28 mouse cellular contexts compared by ENCODE assay signal in genomic region chr6:48894203-48894602, GRCm38 (mm10). TPM values are rescaled to one million over a fixed set of nuclear protein-coding genes. Genes with fewer than 3 reads are reported as not detected.
DNase-seq lines count a peak whose midpoint lies in the region; ATAC-seq and TF ChIP-seq lines count a peak whose summit lies in the region.
"Had no signal": no experiment of that assay in that cellular context is flagged by ENCODE, and none has a peak within 500 bp of the region (broad histone marks: within the 10 kb centered on the region; RNA-seq: fewer than 3 reads in every experiment).

No protein-coding gene starts in this region.

- H3K27ac ChIP-seq in kidney, embryonic 15.5 days, result peak overlapping the region; percentile 94
- H3K27ac ChIP-seq in limb, embryonic 10.5 days, result no peak overlapping the region
- no peak overlapping the region for H3K27ac ChIP-seq in heart, adult 2 months
- H3K27ac ChIP-seq: hindbrain, embryonic 15.5 days; liver, embryonic 14.5 days; neural tube, embryonic 13.5 days had no signal

- no peak for TF ChIP-seq EP300 in heart, adult 2 months (IDR thresholded peaks at IDR 0.05; ENCODE audit: insufficient read depth, low read depth, low read length)

- 0 out of 2 replicates have a peak, but pooled peaks cover 3% of the 10 kb centered on the region for H3K9me3 ChIP-seq in kidney, embryonic 15.5 days (replicated peaks)
- no peaks in the 10 kb centered on the region for H3K9me3 ChIP-seq in limb, embryonic 10.5 days (replicated peaks)
- H3K9me3 ChIP-seq: heart, embryonic 12.5 days; hindbrain, embryonic 15.5 days; neural tube, embryonic 13.5 days had no signal

- no peaks in the 10 kb centered on the region for H3K27me3 ChIP-seq in kidney, embryonic 15.5 days
- no peaks in the 10 kb centered on the region for H3K27me3 ChIP-seq in limb, embryonic 10.5 days (ENCODE audit: low read depth, poor library complexity, severe bottlenecking)
- no peaks in the 10 kb centered on the region for H3K27me3 ChIP-seq in heart, adult 2 months (ENCODE audit: control insufficient read depth, insufficient read depth, low read length)
- H3K27me3 ChIP-seq: heart, embryonic 12.5 days; hindbrain, embryonic 15.5 days; neural tube, embryonic 13.5 days had no signal

- no peak for DNase-seq in kidney, postnatal 36 days
- DNase-seq in A20 (ENCODE audit: low read depth, low spot score) (peak; percentile 8), MEL-GATA-1-ER (ENCODE audit: extremely low read depth, low read depth) (peak; percentile 78)
- peak; percentile 7 for DNase-seq in limb, embryonic 10.5 days (ENCODE audit: low spot score)
- DNase-seq in lung, adult 2 months, result no peak
- DNase-seq in heart, adult 2 months, result no peak
- no peak for DNase-seq in cerebellum, adult 11-12 months
- DNase-seq: adrenal gland, postnatal 14 days; cerebellum, adult 11 months; gastrocnemius, postnatal 10 days; kidney, postnatal 10 days; left cerebral cortex, postnatal 4 days; midbrain, embryonic 14.5 days; thymus, adult 18-20 months had no signal

- intact Hi-C loops in heart, adult 2 months (cut with DNase I), result no loop called here

- H3K36me3 ChIP-seq in kidney, embryonic 15.5 days, result no peaks in the 10 kb centered on the region
- H3K36me3 ChIP-seq in limb, embryonic 10.5 days, result no peaks in the 10 kb centered on the region
- no peaks in the 10 kb centered on the region for H3K36me3 ChIP-seq in heart, adult 2 months (ENCODE audit: control insufficient read depth, insufficient read depth, low read length)
- H3K36me3 ChIP-seq: heart, embryonic 12.5 days; hindbrain, embryonic 15.5 days; neural tube, embryonic 13.5 days had no signal

- no peak overlapping the region for H3K4me3 ChIP-seq in kidney, embryonic 15.5 days (replicated peaks)
- H3K4me3 ChIP-seq in limb, embryonic 10.5 days, result no peak overlapping the region
- no peak overlapping the region for H3K4me3 ChIP-seq in lung, adult 2 months (replicated peaks; ENCODE audit: extremely low read depth, low read depth, low read length)
- no peak overlapping the region for H3K4me3 ChIP-seq in heart, adult 2 months
- H3K4me3 ChIP-seq: heart, embryonic 12.5 days; hindbrain, embryonic 15.5 days; neural tube, embryonic 13.5 days had no signal

- peaks cover 10% of the 10 kb centered on the region for H3K4me1 ChIP-seq in kidney, embryonic 15.5 days
- H3K4me1 ChIP-seq in limb, embryonic 10.5 days, result no peaks in the 10 kb centered on the region
- no peaks in the 10 kb centered on the region for H3K4me1 ChIP-seq in lung, adult 2 months (ENCODE audit: control insufficient read depth, insufficient read depth, low read length)
- H3K4me1 ChIP-seq in heart, adult 2 months (ENCODE audit: control insufficient read depth, insufficient read depth, low read length), result no peaks in the 10 kb centered on the region
- H3K4me1 ChIP-seq: hindbrain, embryonic 15.5 days; neural tube, embryonic 13.5 days had no signal

- 76% methylated on average over 4 of the region's 4 CpGs for WGBS in kidney, embryonic 15.5 days
- 86% methylated on average over 4 of the region's 4 CpGs for WGBS in limb, embryonic 10.5 days
- WGBS in lung, adult 2 months, result 39% methylated on average over 4 of the region's 4 CpGs
- 37% methylated on average over 4 of the region's 4 CpGs for WGBS in heart, adult 2 months

- no peak for ATAC-seq in kidney, embryonic 15.5 days (replicated peaks; ENCODE audit: low FRiP score)
- ATAC-seq: CD4-positive, CD25-positive, alpha-beta regulatory T cell, adult 4 months; forebrain, embryonic 14.5 days; lung, postnatal 0 days had no signal

- no peak overlapping the region for H3K4me2 ChIP-seq in kidney, embryonic 15.5 days
- H3K4me2 ChIP-seq: heart, embryonic 12.5 days; hindbrain, embryonic 15.5 days; neural tube, embryonic 13.5 days had no signal

- no peak overlapping the region for H3K9ac ChIP-seq in kidney, embryonic 15.5 days
- H3K9ac ChIP-seq in heart, adult 2 months (ENCODE audit: low read depth, low read length), result no peak overlapping the region
- H3K9ac ChIP-seq: heart, embryonic 12.5 days; hindbrain, embryonic 15.5 days; liver, embryonic 14.5 days; neural tube, embryonic 13.5 days had no signal

- TF ChIP-seq POLR2A in lung, adult 2 months (IDR thresholded peaks at IDR 0.05; ENCODE audit: borderline replicate concordance, extremely low read depth, low read depth, low read length), result no peak
- no peak for TF ChIP-seq POLR2A in heart, adult 2 months (IDR thresholded peaks at IDR 0.05; ENCODE audit: insufficient read depth, low read depth, low read length)

- no peak for TF ChIP-seq CTCF in lung, adult 2 months (IDR thresholded peaks at IDR 0.05; ENCODE audit: insufficient read depth, low read length)
- no peak for TF ChIP-seq CTCF in heart, adult 2 months (IDR thresholded peaks at IDR 0.05)

- H3K79me2 ChIP-seq in heart, adult 2 months (replicated peaks; ENCODE audit: control insufficient read depth, insufficient read depth, low read length), result no peaks in the 10 kb centered on the region

RNA-seq across cellular contexts. Expression of gene Aoc1, which starts 21.5 kb away (rescaled TPM):
- 2.6 and 3.4 TPM in 2 replicates for polyA plus RNA-seq in kidney, embryonic 15.5 days (2015; fragmentation: Nextera tagmentation; extraction: Ambion mirVana)
- polyA plus RNA-seq in limb, embryonic 10.5 days (2016; fragmentation: Nextera tagmentation; extraction: Ambion mirVana), result not detected in 2 replicates
- polyA plus RNA-seq in lung, adult 2 months (2012; rRNA removed), result 4.8 and 8.1 TPM in 2 replicates
- not detected for total RNA-seq in heart, adult 2 months (2021)
- 0.23 and 1.1 TPM in 2 replicates for polyA plus RNA-seq in heart, adult 2 months (2012; rRNA removed)
- total RNA-seq: adrenal gland, postnatal 14 days; gastrocnemius, postnatal 10 days; heart, postnatal 25 days; left cerebral cortex, adult 18-20 months; left cerebral cortex, postnatal 4 days had no signal
- polyA plus RNA-seq: embryonic facial prominence, embryonic 11.5 days; forebrain, embryonic 14.5 days; heart, embryonic 12.5 days; hindbrain, embryonic 15.5 days; liver, embryonic 14.5 days; midbrain, embryonic 14.5 days; neural tube, embryonic 13.5 days had no signal

RNA-seq across cellular contexts. Expression of gene 1600015I10Rik, which starts 35.5 kb away (rescaled TPM):
- not detected in 2 replicates for polyA plus RNA-seq in kidney, embryonic 15.5 days (2015; fragmentation: Nextera tagmentation; extraction: Ambion mirVana)
- polyA plus RNA-seq in limb, embryonic 10.5 days (2016; fragmentation: Nextera tagmentation; extraction: Ambion mirVana), result not detected in 2 replicates
- polyA plus RNA-seq in lung, adult 2 months (2012; rRNA removed), result not detected in 2 replicates
- total RNA-seq in heart, adult 2 months (2021), result not detected
- polyA plus RNA-seq in heart, adult 2 months (2012; rRNA removed), result 0.08 and 0.12 TPM in 2 replicates
- total RNA-seq: adrenal gland, postnatal 14 days; ES-E14; gastrocnemius, postnatal 10 days; heart, postnatal 25 days; left cerebral cortex, adult 18-20 months; left cerebral cortex, postnatal 4 days had no signal
- polyA plus RNA-seq: brain, embryonic 14.5 days; CD4-positive, CD25-positive, alpha-beta regulatory T cell, adult 4 months; embryonic facial prominence, embryonic 11.5 days; forebrain, embryonic 14.5 days; hindbrain, embryonic 15.5 days; liver, embryonic 14.5 days; lung, postnatal 0 days; midbrain, embryonic 14.5 days; neural tube, embryonic 13.5 days; urinary bladder, adult 2 months had no signal

RNA-seq across cellular contexts. Expression of gene Tmem176b, which starts 52.9 kb away (rescaled TPM):
- 353 and 363 TPM in 2 replicates for polyA plus RNA-seq in kidney, embryonic 15.5 days (2015; fragmentation: Nextera tagmentation; extraction: Ambion mirVana)
- 34.0 and 57.7 TPM in 2 replicates for polyA plus RNA-seq in limb, embryonic 10.5 days (2016; fragmentation: Nextera tagmentation; extraction: Ambion mirVana)
- polyA plus RNA-seq in lung, adult 2 months (2012; rRNA removed), result 521 and 609 TPM in 2 replicates
- total RNA-seq in heart, adult 2 months (2021), result 10 to 100 TPM; 41.6 to 53.0 TPM
- polyA plus RNA-seq in heart, adult 2 months (2012; rRNA removed), result 104 and 108 TPM in 2 replicates

RNA-seq across cellular contexts. Expression of gene Tmem176a, which starts 53.5 kb away (rescaled TPM):
- 148 and 153 TPM in 2 replicates for polyA plus RNA-seq in kidney, embryonic 15.5 days (2015; fragmentation: Nextera tagmentation; extraction: Ambion mirVana)
- polyA plus RNA-seq in limb, embryonic 10.5 days (2016; fragmentation: Nextera tagmentation; extraction: Ambion mirVana), result 18.0 and 29.0 TPM in 2 replicates
- polyA plus RNA-seq in lung, adult 2 months (2012; rRNA removed), result 254 and 269 TPM in 2 replicates
- total RNA-seq in heart, adult 2 months (2021), result 10 to 100 TPM; 17.0 to 22.0 TPM
- 19.3 and 28.1 TPM in 2 replicates for polyA plus RNA-seq in heart, adult 2 months (2012; rRNA removed)

Comparison
In these comparisons a context has a peak if more than half of its experiments do, and no peak if none do; other contexts are left out.
1. DNase-seq: peak in A20 (single experiment), MEL-GATA-1-ER (single experiment) and limb, embryonic 10.5 days (single experiment); none in kidney, postnatal 36 days (0 of 2), lung, adult 2 months (single experiment), heart, adult 2 months (0 of 2) and cerebellum, adult 11-12 months (single experiment).